Mouse (Mus musculus): ENCODE measurements around the gene Ccp110. TPM values are rescaled to one million over a fixed set of nuclear protein-coding genes. Genes with fewer than 3 reads are reported as not detected.

The Ccp110 gene
- polyA plus RNA-seq, 1 experiment from 2014 or later: 19.6 TPM

DNA sequence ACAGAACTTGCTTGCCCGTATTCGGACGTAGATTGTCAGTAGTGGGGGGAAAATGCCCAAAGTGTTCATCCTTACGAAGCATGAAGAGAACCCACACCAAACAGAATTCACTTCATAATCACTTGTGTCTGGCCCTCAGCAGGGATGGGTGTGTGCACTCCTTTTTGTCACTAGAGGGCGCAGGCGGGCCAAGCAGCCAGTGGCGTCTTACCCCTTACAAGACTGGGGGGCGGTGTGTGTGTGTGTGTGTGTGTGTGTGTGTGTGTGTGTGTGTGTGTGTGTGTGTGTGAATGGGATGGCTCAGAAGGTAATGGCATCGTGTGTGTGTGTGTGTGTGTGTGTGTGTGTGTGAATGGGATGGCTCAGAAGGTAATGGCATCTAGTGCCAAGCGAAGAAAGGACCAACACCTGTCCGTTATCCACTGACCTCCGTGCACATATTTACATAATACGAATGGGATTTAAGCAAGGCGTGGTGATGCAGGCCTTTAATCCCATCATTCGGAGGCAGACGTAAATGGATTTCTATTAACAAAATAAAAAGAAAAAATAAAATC lies 27.7 kb downstream of the Ccp110 start, which contains the start of gene Vps35l:
Gene Vps35l, plus strand, starts transcription at position 252 of the 557 bp plus-strand sequence.
- no peaks in the 10 kb centered on the region for H3K27me3 ChIP-seq (ENCODE audit: control insufficient read depth, insufficient read depth, low read length)
- peak within 1 kb of the TSS; percentile 86 for H3K27ac ChIP-seq (ENCODE audit: low read depth, low read length)
- peak within 1 kb of the TSS; percentile 62 for H3K4me3 ChIP-seq (ENCODE audit: low read depth, low read length)
- H3K4me1 ChIP-seq (ENCODE audit: control insufficient read depth, insufficient read depth, low read length): 0 out of 2 replicates have a peak, but pooled peaks cover 8% of the 10 kb centered on the region
- H3K36me3 ChIP-seq (ENCODE audit: control insufficient read depth, insufficient read depth, low read length): no peaks in the 10 kb centered on the region
- peak within 1 kb of the TSS; percentile 53 for H3K9ac ChIP-seq (replicated peaks; ENCODE audit: low read depth, low read length)
- 2% methylated on average over 16 of the region's 16 CpGs for WGBS
- peak; percentile 83 for ATAC-seq (ENCODE audit: low read depth)
- no peaks in the 10 kb centered on the region for H3K9me3 ChIP-seq (ENCODE audit: control insufficient read depth, low read length)
- H3K4me2 ChIP-seq (ENCODE audit: low read depth, low read length): peak within 1 kb of the TSS; percentile 71

DNA sequence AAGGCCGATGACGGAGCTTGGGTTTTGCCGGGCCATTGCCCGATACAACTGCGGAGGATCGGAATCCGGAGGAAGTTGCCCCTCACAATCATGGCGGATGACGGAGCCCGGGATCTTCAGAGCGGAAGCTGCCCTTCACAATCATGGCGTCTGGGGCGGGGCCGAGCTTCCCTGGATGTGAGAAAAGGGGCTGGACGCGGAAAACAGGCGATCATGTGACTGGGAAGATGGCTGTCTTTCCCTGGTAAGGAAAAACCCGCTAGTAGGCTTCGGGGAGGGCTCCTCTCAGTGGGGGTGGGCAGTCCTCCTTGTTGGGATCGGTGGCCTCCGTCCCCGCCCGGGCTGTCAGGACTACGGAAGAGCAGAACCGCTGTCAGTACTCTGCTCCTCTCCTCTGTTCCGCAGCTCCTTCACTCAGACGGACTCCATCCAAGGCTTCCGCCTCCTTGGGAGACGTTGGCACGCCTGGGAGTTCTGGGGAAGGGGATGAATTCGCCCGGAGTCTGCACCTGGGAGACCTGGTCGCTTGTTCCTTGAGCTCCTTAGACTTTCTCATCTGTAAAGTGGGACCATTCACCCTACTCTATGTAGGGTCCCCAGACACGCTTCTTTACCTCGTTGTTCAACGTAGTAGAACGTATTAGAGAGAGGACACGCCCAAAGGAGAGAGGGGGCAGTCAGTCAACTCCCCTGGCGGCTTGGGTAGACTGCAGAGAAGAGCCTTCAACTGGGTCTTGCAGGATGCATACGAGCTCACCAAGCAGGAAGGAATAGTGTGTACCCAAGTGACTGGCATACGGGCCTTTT lies 28.4 kb downstream of the Ccp110 start:
- H3K27ac ChIP-seq (ENCODE audit: low read depth, low read length): peak overlapping the region; percentile 86
- H3K4me2 ChIP-seq (ENCODE audit: low read depth, low read length): peak overlapping the region; percentile 71
- H3K9me3 ChIP-seq (ENCODE audit: control insufficient read depth, low read length): no peaks in the 10 kb centered on the region
- ATAC-seq (ENCODE audit: low read depth): peak; percentile 96
- WGBS: 3% methylated on average over 41 of the region's 41 CpGs
- H3K4me1 ChIP-seq (ENCODE audit: control insufficient read depth, insufficient read depth, low read length): 0 out of 2 replicates have a peak, but pooled peaks cover 8% of the 10 kb centered on the region
- H3K4me3 ChIP-seq (ENCODE audit: low read depth, low read length): peak overlapping the region; percentile 62
- no peaks in the 10 kb centered on the region for H3K27me3 ChIP-seq (ENCODE audit: control insufficient read depth, insufficient read depth, low read length)
- H3K9ac ChIP-seq (replicated peaks; ENCODE audit: low read depth, low read length): peak overlapping the region; percentile 53
- no peaks in the 10 kb centered on the region for H3K36me3 ChIP-seq (ENCODE audit: control insufficient read depth, insufficient read depth, low read length)

DNA sequence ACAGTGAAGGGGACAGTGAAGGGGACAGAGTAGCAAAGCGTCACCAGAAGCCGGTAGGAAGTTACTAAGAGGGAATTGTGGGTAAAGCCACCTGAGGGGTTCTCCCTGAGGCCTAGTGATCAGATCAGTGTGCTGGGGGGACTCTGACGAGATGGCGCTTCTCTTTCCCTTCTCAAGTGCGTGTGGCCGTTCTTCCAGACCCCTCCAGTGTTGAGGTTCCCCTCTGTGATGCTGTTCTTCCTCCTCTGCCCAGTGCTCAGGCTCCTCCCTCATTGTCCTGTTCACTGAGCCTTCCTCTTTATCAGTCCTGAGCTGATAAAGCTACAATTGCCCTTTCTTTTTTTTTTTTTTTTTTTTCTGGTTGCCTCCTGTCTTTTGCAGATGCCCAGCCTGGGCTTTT lies 29.9 kb downstream of the Ccp110 start:
- no peaks in the 10 kb centered on the region for H3K27me3 ChIP-seq (ENCODE audit: control insufficient read depth, insufficient read depth, low read length)
- no peaks in the 10 kb centered on the region for H3K9me3 ChIP-seq (ENCODE audit: control insufficient read depth, low read length)
- peaks cover 9% of the 10 kb centered on the region for H3K36me3 ChIP-seq (ENCODE audit: control insufficient read depth, insufficient read depth, low read length)
- H3K4me2 ChIP-seq (ENCODE audit: low read depth, low read length): no peak overlapping the region
- WGBS: 92% methylated on average over 6 of the region's 6 CpGs
- H3K27ac ChIP-seq (ENCODE audit: low read depth, low read length): no peak overlapping the region
- no peak overlapping the region for H3K9ac ChIP-seq (replicated peaks; ENCODE audit: low read depth, low read length)
- H3K4me1 ChIP-seq (ENCODE audit: control insufficient read depth, insufficient read depth, low read length): 0 out of 2 replicates have a peak, but pooled peaks cover 8% of the 10 kb centered on the region
- ATAC-seq (ENCODE audit: low read depth): no peak
- H3K4me3 ChIP-seq (ENCODE audit: low read depth, low read length): no peak overlapping the region

DNA sequence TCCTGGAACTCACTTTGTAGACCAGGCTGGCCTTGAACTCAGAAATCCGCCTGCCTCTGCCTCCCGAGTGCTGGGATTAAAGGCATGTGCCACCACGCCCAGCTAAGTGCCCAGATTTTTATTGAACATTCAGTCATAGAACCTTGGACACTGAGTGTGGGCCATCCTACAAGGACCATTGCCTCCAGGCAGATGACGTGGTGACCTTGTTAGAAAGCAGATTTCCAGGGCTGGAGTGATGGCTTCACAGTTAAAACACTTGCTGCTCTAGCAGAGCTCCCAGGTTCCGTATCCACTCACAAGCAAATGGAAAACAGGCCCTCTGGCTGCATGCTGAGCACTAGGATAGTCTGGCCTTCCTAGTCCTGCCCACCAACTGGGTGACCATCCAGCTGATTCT lies 32.4 kb downstream of the Ccp110 start:
- no peak overlapping the region for H3K4me3 ChIP-seq (ENCODE audit: low read depth, low read length)
- no peaks in the 10 kb centered on the region for H3K9me3 ChIP-seq (ENCODE audit: control insufficient read depth, low read length)
- H3K9ac ChIP-seq (replicated peaks; ENCODE audit: low read depth, low read length): no peak overlapping the region
- H3K4me1 ChIP-seq (ENCODE audit: control insufficient read depth, insufficient read depth, low read length): 0 out of 2 replicates have a peak, but pooled peaks cover 8% of the 10 kb centered on the region
- H3K27me3 ChIP-seq (ENCODE audit: control insufficient read depth, insufficient read depth, low read length): no peaks in the 10 kb centered on the region
- H3K4me2 ChIP-seq (ENCODE audit: low read depth, low read length): no peak overlapping the region
- peaks cover 29% of the 10 kb centered on the region for H3K36me3 ChIP-seq (ENCODE audit: control insufficient read depth, insufficient read depth, low read length)
- ATAC-seq (ENCODE audit: low read depth): no peak
- WGBS: 94% methylated on average over 5 of the region's 5 CpGs
- H3K27ac ChIP-seq (ENCODE audit: low read depth, low read length): no peak overlapping the region

DNA sequence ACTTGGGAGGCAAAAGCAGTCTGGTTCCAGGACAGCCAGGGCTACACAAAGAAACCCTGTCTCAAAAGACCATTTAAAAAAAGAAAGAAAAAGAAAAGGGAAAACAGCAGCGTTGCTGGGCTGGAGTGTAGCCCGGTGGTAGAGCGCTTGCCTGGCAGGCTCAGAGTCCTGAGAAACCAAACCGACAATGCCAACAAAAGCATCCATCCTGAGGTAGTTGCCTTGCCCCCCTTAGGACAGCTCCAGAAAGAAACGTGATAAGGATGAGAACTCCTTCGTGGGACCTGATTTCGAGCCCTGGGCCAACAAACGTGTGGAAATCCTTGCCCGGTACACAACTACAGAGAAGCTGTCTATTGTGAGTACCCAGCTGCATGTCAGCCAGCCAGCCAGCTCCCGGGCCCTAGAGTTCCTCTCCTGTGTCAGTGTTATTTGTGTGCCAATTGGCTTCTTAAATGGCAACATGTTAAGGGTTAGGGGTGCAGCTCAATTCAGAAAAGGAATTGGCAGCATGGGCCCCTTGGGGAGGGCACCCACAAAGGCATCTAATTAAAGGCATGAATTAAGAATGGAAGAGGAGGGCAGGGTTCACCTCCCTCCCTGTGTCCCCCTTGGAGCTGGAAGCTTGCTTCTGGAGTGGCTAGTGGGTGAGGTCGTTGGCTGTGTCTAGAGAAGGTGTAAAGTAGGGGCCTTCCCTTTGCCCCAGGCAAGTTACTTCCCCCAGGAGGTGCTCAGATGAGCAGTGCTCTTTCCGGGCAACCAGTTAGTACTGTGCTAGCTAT lies 35.7 kb downstream of the Ccp110 start:
- Histone ChIP-seq H3K9me3 (ENCODE audit: control insufficient read depth, low read length) (no peaks in the 10 kb centered on the region), H3K27me3 (ENCODE audit: control insufficient read depth, insufficient read depth, low read length) (no peaks in the 10 kb centered on the region), H3K27ac (ENCODE audit: low read depth, low read length) (no peak overlapping the region), H3K4me2 (ENCODE audit: low read depth, low read length) (no peak overlapping the region), H3K36me3 (ENCODE audit: control insufficient read depth, insufficient read depth, low read length) (peaks cover 47% of the 10 kb centered on the region), H3K4me1 (ENCODE audit: control insufficient read depth, insufficient read depth, low read length) (no peaks in the 10 kb centered on the region), H3K4me3 (ENCODE audit: low read depth, low read length) (no peak overlapping the region), H3K9ac (replicated peaks; ENCODE audit: low read depth, low read length) (no peak overlapping the region)
- no peak; the same call in 1 of the 2 replicates for ATAC-seq (ENCODE audit: low read depth)
- WGBS: 90% methylated on average over 12 of the region's 12 CpGs

DNA sequence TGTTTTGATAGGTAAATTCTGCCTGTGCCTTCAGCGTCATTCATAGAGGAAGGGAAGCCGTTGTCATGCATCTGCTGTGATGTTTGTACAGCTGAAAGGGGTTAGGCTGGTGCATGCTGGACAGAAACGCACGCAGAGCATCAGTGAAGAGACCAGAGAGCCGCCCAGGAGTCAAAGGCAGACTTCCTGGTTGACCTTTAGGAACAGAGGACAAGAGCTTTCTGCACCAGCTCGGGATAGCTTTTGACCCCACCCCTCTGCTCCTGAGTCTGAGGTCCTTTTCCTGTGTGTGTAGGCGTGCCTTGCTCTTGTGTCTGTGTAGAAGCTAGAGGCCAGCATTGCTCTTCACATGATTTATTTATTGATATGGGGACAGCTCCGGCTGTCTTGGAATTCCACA lies 37.4 kb downstream of the Ccp110 start:
- Histone ChIP-seq H3K4me1 (ENCODE audit: control insufficient read depth, insufficient read depth, low read length) (no peaks in the 10 kb centered on the region), H3K36me3 (ENCODE audit: control insufficient read depth, insufficient read depth, low read length) (peaks cover 55% of the 10 kb centered on the region), H3K27me3 (ENCODE audit: control insufficient read depth, insufficient read depth, low read length) (no peaks in the 10 kb centered on the region), H3K27ac (ENCODE audit: low read depth, low read length) (no peak overlapping the region), H3K9me3 (ENCODE audit: control insufficient read depth, low read length) (no peaks in the 10 kb centered on the region), H3K4me3 (ENCODE audit: low read depth, low read length) (no peak overlapping the region), H3K4me2 (ENCODE audit: low read depth, low read length) (no peak overlapping the region), H3K9ac (replicated peaks; ENCODE audit: low read depth, low read length) (no peak overlapping the region)
- 84% methylated on average over 8 of the region's 8 CpGs for WGBS
- ATAC-seq (ENCODE audit: low read depth): no peak

DNA sequence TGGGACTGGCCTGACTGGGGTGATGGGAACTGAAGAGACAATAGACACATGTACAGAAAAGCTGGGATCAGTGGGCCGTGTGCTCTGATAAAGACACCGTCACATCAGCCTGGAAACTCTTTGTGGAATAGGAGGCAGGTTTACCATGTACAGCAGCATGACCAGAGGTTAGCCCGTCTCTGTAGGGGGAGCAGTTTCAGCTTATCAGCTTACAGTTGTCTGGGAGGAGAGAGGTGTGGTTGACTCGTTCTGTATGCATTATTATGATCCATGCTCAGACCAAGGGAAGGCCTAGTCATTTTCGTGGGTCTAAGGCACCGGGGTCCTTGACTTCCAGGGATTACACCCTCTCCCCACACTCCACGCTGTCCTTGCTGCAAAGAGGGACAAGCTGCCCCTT lies 39.3 kb downstream of the Ccp110 start:
- no peak overlapping the region for H3K4me3 ChIP-seq (ENCODE audit: low read depth, low read length)
- H3K4me2 ChIP-seq (ENCODE audit: low read depth, low read length): no peak overlapping the region
- no peak overlapping the region for H3K9ac ChIP-seq (replicated peaks; ENCODE audit: low read depth, low read length)
- 89% methylated on average over 7 of the region's 7 CpGs for WGBS
- no peaks in the 10 kb centered on the region for H3K27me3 ChIP-seq (ENCODE audit: control insufficient read depth, insufficient read depth, low read length)
- peaks cover 61% of the 10 kb centered on the region for H3K36me3 ChIP-seq (ENCODE audit: control insufficient read depth, insufficient read depth, low read length)
- no peak for ATAC-seq (ENCODE audit: low read depth)
- no peak overlapping the region for H3K27ac ChIP-seq (ENCODE audit: low read depth, low read length)
- no peaks in the 10 kb centered on the region for H3K4me1 ChIP-seq (ENCODE audit: control insufficient read depth, insufficient read depth, low read length)
- no peaks in the 10 kb centered on the region for H3K9me3 ChIP-seq (ENCODE audit: control insufficient read depth, low read length)

DNA sequence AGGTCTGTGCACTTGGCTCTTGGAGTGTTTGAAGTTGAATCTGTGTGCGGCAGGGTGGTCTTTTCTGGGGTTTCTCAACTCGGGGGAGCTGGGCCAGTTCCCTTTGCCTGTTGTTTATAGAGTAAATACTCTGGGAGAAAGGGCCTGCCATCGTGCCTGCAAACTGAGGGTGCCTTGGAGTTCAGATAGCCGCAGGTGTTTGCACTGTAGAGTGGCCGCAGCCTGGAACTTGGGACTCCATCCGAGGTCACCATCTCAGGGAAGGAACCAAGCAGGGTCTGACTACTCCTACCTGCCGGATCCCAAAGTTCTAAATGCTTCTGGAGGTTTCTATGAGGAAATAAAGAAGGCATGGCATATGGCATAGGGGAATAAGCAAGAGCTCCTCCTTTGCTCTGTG lies 43.4 kb downstream of the Ccp110 start:
- Histone ChIP-seq H3K4me3 (ENCODE audit: low read depth, low read length) (no peak overlapping the region), H3K9ac (replicated peaks; ENCODE audit: low read depth, low read length) (no peak overlapping the region), H3K27ac (ENCODE audit: low read depth, low read length) (no peak overlapping the region), H3K9me3 (ENCODE audit: control insufficient read depth, low read length) (no peaks in the 10 kb centered on the region), H3K4me1 (ENCODE audit: control insufficient read depth, insufficient read depth, low read length) (no peaks in the 10 kb centered on the region), H3K4me2 (ENCODE audit: low read depth, low read length) (no peak overlapping the region), H3K27me3 (ENCODE audit: control insufficient read depth, insufficient read depth, low read length) (no peaks in the 10 kb centered on the region), H3K36me3 (ENCODE audit: control insufficient read depth, insufficient read depth, low read length) (peaks cover 38% of the 10 kb centered on the region)
- ATAC-seq (ENCODE audit: low read depth): no peak
- WGBS: 87% methylated on average over 7 of the region's 7 CpGs
